Mouse (Mus musculus) naive thymus-derived CD4-positive, alpha-beta T cell, adult 2 months (primary cell): ENCODE results near the gene Nrxn1.
"Not testable (repeated sequence)": the region's sequence is repeated elsewhere in the genome, so short reads cannot be mapped to it uniquely, and the experiment has no call there.

Experiments used
- DNase-seq: peaks from one replicate; pipeline ENCODE4 v3.0.0-alpha.2; 2011; ENCODE audit warnings: low read depth

The Nrxn1 gene

DNA sequence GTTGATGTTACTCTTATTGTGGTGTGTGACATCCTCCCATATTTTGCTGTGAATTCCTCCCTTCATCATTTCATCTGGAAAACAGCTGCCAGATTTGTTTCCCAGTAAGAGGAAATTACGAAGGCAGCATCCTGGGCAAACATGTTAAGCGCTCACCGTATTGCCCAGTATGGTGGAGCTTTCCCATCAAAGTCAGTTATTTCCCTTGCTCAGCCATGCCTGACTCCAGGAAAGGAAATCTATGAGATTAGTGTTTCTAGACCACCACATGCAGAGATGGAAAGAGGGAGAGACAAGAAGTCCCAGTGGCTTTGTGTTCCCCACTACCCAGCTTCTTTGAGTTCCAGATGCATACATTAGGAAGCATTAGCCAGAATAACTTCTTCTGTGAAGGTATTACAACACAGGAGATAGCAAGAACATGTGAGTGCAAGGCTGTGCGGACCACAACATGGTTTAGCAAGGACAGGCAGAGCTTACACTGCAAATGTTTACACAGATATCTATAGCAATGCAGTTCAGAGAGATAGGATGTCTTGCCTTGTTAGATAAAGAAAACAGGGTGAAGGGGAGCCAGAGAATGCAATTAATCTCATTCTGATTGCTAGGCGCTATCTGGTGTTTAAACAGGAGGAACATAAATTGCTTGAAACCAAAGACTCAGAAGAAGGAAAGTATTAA is 839.3 kb downstream of the Nrxn1 start:
- DNase-seq = no peak

GRCm38 (mm10) chr17:90252196-90252595 is 840.7 kb downstream of the Nrxn1 start:
- DNase-seq = no peak

GRCm38 (mm10) chr17:90247071-90247849 is 845.6 kb downstream of the Nrxn1 start:
- no peak for DNase-seq

DNA sequence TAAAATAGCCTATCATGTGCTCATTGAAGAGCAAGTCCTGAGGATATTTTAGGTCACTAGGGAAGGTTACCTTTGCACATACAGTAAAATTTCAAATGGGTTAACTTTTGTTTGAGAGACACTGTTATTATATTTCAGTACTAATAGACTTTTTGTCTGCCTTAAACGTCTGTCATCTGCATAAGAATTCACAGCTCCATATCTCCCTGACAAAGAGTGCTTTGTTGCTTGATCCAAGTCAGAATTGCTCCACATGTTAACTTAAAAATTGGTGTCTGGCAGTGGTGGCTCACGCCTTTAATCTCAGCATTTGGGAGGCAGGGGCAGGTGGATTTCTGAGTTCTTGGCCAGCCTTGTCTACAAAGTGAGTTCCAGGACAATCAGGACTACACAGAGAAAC is 848.5 kb downstream of the Nrxn1 start:
- DNase-seq = no peak

GRCm38 (mm10) chr17:90238964-90239363 is 853.9 kb downstream of the Nrxn1 start:
- DNase-seq = no peak

DNA sequence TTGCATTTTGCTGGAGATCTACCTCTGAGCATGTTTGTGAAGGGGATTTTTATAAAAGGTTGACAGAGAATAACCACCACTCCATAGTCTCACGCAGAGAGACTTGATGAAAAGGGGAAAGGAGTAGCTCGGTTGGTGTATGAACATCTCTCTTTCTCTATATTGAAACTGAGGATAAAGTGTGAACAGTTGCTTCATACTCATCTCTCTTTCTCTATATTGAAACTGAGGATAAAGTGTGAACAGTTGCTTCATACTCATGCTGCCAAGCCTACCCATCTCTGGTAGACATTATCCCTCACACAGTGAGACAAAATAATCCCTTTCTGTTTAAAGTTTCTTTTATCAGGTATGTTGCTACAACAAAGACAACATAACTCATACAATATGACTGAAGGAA is 854.4 kb downstream of the Nrxn1 start:
- DNase-seq = no peak

- not testable (repeated sequence) for DNase-seq
These were observed 857.2 kb downstream of the Nrxn1 start for GRCm38 (mm10) chr17:90235674-90236073.

- DNase-seq = no peak
These were observed 858.1 kb downstream of the Nrxn1 start for GRCm38 (mm10) chr17:90234806-90235205.

DNA sequence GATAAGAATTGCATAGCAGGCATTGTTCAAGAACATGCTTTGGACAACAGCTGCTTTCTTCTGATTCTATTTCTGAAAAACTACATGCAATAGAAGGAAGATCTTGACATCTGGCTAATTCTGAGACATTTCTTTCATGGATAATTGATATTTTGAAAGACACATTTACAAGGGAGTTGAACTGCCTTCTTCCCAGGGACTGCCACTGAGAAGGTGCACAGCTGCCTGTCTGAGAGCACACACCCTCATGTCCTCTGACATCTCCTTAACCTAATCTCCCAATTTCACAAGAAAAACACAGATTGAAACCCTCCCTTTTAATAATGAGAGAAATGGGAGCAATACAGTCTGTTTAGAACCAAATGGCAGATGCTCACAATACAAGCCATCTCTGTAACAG is 884.3 kb downstream of the Nrxn1 start:
- DNase-seq = no peak

GRCm38 (mm10) chr17:90207617-90208016 is 885.3 kb downstream of the Nrxn1 start:
- DNase-seq = no peak

DNA sequence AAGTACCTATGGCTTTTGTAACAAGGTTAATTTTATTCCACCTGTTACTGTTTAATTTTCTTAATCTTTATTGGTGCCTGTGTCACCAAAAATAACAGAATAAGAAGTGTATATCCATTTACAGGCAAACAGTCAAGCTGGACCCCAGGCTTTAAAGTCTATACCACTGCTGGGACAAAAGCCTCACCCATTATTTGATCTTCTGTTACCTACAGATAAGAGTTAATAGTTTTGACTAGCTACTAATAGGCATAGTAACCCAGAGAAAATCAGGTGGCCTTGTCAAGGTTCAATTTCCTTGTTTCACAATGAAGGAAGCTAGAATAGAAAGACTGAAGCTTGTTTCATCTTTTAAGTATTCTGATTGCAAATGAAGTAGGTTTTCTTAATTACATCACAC is 888.9 kb downstream of the Nrxn1 start:
- DNase-seq = no peak

GRCm38 (mm10) chr17:90202785-90203184 is 890.1 kb downstream of the Nrxn1 start:
- no peak for DNase-seq

DNA sequence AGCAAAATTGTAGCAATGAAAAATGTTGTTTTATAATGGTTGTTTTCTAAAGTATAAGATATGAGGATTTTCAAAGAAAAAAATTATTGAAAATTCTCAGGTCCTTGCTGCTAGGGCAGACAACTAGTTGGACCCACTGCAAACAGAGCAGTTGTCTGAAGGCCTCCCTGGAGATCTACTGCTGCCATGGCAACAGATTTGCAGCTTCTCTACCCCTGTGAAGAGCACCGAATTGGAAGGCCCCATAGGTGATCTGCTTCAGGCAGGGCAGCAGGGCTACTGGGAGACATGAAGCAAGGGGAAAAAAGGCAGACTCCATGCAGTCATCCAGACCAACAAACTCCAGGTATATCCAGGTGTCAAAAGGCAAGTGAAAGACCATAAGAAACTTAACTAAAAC is 896.1 kb downstream of the Nrxn1 start:
- no peak for DNase-seq

GRCm38 (mm10) chr17:90141602-90142001 is 951.3 kb downstream of the Nrxn1 start:
- no peak for DNase-seq

GRCm38 (mm10) chr17:90130836-90131235 is 962.0 kb downstream of the Nrxn1 start:
- DNase-seq = no peak

DNA sequence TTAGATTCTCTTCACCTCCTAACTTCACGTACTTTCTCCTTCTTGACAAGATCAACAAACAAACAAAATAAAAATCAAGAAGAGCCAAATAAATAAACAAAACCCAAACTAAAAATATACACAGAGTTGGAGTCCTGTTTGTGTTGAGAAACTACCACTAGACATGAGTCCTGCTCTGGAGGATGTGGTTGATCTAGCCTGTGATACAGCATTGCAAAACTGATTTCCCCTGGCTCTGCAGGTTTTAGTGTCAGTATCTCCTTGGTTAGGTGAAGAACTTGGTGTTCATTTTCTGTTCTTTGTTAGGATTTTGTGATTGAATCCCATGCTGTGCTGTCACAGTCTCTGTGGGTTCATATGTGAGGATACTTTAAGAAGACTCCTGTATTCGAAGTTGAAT is 963.7 kb downstream of the Nrxn1 start:
- no peak for DNase-seq

DNA sequence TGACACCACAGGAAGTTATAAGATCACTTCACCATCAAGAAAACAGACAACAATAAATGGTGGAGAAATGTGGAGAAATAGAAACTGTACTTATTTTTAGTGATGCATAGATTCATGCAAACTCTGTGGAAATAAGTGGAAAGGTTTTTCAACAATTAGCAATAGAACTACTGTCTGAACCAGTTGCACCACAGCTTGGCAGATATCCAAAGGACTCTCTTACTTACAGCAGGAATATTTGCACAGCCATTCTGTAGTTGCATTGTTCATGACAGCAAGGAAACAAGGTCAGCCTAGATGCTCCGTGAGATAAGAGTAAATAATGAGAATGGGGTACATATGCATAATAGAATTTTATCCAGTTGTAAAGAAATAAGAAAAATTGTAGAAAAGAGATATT is 965.3 kb downstream of the Nrxn1 start:
- DNase-seq = no peak

GRCm38 (mm10) chr17:90122796-90123481 is 969.9 kb downstream of the Nrxn1 start:
- no peak for DNase-seq

DNA sequence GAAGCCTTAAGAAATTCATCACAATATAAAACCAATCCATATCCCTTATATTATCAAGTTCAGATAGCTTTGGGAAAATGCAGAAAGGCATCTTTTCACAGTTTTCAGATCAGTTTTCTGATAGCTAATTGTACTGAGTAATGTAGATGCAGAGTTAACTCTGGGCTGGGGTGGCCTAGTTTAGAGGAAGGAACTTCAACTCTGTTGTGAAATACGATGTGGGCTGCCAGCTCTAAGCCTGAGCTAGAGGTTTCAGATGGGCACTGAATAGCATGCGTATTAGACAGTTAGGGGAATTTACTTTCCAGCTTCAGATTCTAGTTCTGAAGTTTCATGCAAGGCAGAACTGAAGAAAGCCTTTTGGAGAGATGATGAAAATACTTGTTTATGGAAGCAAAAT is 976.6 kb downstream of the Nrxn1 start:
- no peak for DNase-seq

DNA sequence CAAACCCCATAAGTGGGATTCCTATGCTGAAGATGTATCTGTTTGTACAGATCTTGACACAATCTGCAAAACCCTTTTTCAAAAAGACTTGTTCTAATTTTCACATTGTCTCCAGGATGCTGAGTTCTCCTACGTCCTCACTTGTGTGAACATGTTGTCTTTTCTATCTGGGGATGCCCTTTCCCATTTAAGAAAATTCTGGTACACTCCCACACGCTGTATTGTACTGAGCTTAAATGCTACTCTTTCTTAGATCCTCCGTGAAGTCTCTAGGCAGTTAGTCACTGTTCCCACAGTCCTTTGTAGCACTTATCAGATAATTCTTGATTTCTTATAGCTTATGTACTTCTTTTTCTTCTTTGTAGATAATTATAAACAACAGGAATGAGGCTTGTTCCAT is 997.9 kb downstream of the Nrxn1 start:
- DNase-seq = no peak

DNA sequence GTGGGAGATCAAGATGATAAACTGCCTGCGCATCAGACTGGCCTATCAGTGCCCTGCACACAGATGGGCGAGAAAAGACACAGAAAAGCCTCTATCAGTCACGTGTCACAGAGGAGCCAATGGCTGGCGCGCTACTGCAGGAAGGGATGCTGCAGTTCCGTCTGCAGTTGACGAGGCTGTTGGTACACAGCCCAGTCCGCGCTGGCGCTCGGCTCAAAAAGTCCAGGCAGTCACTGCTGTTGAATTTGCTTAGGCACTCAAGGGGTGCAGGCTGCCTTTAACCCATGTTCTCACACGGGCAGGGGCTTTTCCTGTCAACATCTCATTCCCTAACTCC is 1004.6 kb downstream of the Nrxn1 start:
- DNase-seq = no peak

GRCm38 (mm10) chr17:90087616-90088313 is 1005.1 kb downstream of the Nrxn1 start:
- DNase-seq = no peak

GRCm38 (mm10) chr17:90086826-90087225 is 1006.0 kb downstream of the Nrxn1 start:
- DNase-seq = no peak
